Mouse (Mus musculus): Measurements from ENCODE around the gene Gpc2.
A peak's percentile ranks its signal among the peaks of the same experiment; 100 is the strongest.

Gene Gpc2

DNA sequence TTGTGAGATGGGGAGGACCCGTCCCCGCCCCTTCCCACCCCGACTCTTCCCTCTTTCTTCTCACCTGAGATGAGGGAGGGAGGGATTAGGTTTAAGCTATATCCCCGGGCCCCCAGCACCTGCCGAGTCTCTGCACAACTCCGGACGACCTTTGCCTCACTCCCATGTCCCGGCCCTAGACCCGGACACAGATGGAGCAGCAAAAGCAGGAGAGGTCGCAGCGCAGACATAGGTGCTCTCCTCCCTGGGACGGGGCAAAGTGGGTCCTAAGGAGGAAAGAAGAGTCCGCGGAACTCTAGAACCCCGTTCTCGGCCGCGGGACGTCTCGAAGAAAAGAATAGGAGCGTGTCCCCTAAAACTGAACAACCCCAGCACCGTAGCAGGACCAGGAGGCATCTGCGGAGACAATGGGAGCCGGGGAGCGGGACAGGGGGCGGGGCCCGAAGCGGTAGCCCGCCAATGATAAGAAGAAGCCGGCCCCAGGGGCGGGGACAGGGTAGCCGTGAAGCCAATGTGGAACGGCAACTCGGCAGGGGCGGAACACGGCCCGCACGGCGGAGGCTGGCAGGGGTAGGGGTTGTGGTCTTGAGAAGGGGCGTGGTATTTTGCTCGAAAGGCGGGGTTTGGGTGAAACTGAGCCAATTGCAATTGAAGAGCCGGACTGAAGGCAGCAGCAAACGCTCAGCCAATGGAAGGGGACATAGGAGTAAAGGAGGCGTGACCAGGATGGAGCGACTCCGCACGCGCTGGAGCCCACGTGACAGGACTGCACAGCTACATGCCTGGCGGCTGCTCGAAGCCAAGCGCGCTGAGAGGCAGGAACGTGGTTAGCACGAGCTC lies at the start of gene Gpc2, which contains the start of the genes Gm43720 and Stag3:
Gene Gpc2 (minus strand): TSS at position 421 of the 840 bp plus-strand sequence.
Gene Gm43720 (minus strand): TSS at position 374 of the 840 bp plus-strand sequence.
Gene Stag3 (plus strand): TSS at position 656 of the 840 bp plus-strand sequence.
- DNase-seq (ENCODE audit: low read depth, low spot score) = peak; percentile 94

DNA sequence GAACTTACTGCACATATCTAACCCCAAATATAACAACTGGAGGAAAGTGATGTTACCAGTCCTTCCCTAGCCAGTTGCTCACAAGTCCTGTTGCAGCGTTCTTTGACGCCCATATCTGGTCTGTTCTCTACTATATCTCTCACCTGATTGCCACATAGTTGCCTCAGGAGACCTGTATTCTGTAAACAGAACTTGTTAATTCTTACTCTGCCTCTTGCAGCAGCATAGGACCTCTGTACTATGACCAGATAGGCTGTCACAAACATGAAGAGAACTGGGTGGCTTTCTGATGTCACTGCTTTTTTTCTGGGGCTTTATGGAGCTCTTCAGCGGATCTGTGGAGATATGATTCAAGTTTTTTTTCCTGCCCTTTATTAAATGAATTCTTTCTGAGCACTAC lies 33.0 kb upstream of the Gpc2 start:
- DNase-seq (ENCODE audit: low read depth, low spot score) = no peak

DNA sequence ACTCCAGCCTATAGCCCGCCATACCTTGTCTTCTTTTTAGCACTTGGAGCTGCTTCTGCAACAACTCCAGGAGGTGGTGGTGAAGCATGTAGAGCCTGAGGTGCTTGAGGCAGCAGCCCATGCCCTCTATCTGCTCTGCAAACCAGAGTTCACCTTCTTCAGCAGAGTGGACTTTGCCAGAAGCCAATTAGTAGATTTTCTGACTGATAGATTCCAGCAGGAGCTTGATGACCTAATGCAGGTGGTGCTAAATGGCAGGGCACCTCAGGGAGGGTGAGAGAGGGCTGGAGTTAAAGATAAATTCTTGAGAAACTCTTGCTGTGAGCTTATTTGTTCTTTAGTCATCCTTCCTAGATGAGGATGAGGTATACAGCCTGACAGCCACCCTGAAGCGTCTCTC lies 19.8 kb upstream of the Gpc2 start:
- DNase-seq (ENCODE audit: low read depth, low spot score) = no peak

DNA sequence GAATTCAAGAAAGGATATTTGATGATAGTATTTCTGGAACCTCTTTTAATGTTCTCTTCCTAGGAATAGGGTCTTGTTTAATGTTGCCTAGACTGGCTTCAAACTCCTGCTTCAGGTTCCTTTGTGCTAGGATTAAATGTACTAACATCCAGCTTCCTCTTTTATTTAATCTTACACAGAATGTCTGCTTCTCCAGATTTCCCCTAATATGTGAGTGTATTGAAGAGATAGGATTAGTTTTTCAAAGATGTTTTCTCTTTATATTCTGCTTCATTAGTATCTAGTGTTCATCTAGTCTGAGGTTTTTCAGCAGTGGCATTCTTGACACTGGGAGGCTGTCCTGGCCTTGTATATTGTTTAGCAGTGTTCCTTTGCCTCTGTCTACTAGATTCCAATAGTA lies 14.4 kb upstream of the Gpc2 start:
- no peak for DNase-seq (ENCODE audit: low read depth, low spot score)

DNA sequence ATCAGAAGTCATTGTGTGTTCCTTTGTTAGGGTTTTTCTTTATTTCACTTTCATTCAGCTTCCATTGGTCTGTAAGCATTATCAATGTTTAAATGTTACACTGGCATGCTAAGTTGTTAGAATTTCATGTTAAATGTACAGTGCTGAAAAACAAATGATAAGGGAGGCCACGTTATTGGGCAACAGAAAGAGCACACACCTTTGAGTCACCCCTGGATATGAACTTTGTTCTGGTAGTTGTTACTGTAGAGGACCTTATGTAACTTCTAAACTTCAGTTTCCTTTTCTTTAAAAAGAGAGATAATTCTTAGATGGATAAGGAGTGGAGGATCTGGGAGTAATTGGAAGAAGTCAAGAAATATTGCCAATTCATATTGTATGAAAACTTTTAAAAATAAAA lies 11.8 kb upstream of the Gpc2 start:
- no peak for DNase-seq (ENCODE audit: low read depth, low spot score)

DNA sequence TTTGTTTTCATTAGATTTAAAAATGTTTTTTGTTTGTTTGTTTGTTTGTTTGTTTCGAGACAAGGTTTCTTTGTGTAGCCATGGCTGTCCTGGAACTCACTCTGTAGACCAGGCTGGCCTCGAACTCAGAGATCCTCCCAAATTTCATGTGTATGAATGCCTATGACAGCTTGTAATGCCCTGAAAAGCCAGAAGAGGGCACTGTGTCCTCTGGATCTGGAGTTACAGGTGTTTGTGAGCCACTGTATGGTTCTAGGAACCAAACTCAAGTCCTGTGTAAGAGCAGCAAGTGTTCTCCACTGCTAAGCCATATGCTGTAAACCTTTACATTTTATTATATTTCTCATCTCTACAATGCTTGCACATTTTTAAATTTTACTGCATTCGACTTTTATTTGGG lies 8.1 kb upstream of the Gpc2 start:
- peak; percentile 57 for DNase-seq (ENCODE audit: low read depth, low spot score)

DNA sequence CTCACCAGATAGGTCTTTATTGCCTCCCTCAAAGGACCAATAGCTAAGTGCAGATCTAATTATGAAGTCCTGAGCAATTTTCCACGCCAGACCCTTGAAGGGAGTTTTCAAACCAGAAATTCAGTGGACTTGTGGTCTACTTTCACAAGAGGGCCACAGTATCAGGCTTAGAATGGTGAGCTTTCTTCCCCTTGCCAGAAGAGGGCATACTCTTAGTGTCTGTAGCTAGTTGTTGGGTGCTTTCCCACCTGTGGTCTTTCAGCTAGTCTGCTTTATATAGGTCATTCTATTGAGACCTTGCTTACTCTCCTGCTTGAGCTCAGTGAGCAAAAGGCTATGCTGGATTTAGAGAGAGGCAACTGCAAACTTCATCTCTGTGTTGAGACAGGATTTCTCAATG lies 3.7 kb upstream of the Gpc2 start:
- DNase-seq (ENCODE audit: low read depth, low spot score) = peak; percentile 44

DNA sequence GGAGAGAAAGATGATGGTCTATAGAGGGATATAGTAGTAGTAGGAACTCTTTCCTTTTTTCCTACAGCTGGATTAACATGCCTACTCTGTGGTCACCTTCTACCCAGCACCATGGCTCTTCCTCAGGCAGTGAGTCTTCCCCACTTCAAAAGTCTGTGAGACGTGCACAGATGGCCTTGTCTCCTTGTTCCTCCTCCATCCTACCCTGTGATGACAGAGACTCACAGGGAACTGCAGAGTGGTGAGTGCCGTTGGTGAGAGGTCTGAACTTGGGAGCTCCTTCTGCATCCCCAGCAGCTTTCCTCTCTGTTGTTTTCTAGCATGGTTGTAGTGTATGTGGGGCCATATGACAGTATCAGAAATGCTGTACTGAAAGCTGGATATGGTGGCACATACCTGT lies 2.0 kb upstream of the Gpc2 start:
- no peak for DNase-seq (ENCODE audit: low read depth, low spot score)

DNA sequence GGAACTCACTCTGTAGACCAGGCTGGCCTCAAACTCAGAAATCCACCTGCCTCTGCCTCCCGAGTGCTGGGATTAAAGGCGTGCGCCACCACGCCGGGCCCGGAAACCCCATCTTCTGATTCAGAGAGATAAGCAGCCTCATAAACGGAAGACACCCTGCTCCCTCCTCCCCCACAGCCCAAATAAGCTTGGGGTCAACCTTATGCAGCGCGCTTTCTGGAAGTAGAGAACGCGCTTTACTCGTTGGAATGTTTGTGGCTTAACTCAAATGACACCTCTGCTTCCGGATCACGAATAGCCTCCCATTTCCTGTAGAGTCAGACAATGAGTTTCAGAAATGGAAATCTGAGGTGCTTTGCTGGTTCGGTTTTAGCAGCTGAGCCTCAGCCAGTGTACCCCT lies 1.0 kb upstream of the Gpc2 start:
- DNase-seq (ENCODE audit: low read depth, low spot score) = peak; percentile 18

DNA sequence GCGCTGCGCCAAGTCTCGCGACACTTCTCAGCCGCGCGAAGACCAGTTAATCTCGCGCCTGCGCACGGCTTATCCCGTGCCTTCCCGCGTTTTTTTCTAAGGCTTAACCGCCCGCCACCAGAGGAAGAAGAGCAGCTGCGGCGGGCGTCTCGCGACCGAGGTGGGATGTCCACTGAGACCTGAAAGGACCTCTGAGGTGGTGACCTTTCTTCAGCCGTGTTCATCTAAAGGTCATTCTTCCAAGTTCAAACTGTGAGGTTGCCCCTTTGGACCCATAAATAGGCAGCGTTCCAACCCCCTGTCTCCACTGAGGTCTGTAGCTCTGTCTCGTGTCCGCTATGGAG lies 592 bp upstream of the Gpc2 start:
- no peak for DNase-seq (ENCODE audit: low read depth, low spot score)

DNA sequence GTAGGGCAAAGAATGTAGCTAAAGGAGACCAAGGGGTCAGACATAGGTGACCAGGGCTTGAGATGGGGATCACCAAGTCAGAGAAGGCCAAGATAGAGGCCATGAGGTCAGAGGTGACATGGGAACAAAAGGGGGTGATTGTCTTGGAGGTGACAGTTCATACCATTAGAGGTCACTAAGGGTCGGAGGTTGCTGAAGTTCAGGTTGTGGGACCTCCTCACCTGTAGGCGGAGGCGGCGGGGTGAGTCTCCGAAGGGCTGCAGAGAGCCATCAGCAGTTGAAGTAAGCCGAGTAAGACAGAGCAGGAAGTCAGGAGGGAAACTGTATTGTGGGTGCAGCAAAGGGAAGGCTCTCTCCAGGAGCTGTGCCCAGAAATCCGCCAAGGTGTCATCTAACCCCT lies 1.8 kb downstream of the Gpc2 start:
- DNase-seq (ENCODE audit: low read depth, low spot score) = no peak

DNA sequence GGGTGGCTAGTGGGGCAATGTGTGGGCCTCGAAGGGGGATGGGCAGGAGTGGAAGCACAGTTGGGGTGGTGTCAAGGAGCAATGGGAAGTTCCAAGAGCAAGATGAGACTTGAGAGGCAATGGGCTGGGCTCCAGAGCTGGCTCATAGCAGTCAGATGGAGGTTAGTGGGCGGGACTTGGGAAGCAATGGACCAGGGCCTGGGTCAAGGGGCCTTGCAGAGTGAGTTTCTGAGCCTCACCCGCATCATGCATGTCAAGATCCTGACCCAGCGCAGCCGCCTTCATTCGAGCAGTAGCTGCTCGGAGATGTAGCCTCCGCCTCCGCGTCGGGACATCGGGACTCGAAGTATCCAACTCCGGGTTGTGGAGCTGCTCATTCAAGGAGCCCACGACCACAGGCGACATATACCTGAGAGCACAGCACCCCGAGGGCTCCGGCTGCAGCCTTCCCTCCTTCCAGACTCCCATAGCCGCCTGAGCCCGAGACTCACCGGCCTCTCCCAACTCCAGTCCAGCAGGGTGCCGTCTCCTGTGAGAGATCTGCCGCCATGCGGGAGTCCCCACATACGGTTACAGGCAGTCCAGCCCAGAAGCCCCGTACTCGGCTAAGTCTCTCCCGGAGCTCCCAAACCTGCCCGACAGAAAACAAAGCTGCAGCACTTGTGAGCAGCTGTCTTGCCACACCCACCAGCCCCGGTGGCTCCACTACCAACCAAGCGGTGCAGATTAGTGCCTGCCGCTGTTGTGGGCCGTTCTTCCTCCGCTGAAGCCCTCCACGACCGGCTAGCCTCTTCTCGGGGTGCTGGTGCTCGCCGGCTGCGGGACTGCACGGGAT lies 4.4 kb downstream of the Gpc2 start:
- no peak for DNase-seq (ENCODE audit: low read depth, low spot score)

DNA sequence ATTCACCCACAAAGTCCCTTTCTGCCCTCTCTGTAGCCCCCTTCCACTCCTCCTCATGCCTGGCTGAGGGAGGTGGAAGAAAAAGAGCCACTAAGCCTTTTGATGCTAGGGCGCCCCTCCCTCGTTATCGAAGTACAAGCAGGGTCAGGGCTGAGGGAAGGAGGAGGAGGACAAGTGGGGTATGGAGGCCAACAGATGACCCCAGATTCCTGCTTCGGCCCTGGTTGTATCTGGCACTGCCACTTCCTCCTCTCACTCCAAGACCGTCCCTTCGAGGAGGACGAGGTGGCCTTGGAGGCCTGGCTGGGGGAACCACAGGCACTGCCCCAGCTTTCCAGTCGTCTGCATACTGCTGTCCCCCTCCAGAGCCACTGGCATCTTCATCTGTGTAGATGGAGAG lies 5.6 kb downstream of the Gpc2 start:
- no peak for DNase-seq (ENCODE audit: low read depth, low spot score)

DNA sequence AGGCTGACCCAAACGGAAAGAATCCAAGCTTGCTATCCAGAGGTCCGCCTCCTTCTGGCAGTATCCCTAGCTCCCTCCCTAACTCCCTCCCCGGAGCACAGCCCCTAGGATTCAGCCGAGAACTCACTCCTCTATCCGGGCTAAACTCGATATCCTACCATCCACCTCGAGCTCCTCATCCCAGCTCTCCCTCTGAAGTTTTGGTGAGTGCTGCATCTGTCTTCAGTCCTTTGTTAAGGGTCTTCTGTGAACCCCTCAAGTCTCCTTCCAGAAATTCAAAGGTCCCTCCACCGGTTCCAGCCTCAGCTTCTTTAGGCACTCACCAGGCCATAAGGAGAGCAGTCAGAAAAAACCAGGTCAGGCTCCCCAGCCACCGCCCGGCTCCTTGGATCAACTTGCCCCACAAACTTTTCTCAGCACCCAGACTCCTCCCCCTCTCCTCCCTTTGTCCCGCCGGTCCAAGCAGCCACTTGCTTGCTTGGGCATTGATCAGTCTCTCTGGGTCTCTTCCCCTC lies 7.3 kb downstream of the Gpc2 start, which contains the start of gene Gal3st4:
Gene Gal3st4 (minus strand): TSS at position 432 of the 515 bp plus-strand sequence.
- DNase-seq (ENCODE audit: low read depth, low spot score) = no peak

DNA sequence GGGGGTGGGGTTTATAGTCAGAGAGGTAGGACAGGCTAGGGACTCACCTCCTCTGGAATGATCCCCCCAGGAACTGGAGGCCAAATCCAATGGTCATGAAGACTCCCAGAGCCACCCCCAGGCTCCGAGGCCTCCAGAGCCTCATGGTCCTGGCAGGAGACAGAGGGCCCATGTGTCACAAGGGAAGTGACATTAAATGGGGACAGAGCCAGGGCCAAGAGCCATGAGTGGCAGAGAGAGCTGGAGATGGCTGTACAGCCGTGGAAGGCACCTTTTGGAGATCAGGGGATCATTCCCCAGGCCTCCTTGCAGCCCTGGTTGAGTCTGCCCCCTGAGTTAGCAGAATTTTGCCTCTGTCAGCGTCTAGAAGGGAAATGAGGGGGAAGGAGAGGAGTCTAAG lies 8.6 kb downstream of the Gpc2 start:
- no peak for DNase-seq (ENCODE audit: low read depth, low spot score)

DNA sequence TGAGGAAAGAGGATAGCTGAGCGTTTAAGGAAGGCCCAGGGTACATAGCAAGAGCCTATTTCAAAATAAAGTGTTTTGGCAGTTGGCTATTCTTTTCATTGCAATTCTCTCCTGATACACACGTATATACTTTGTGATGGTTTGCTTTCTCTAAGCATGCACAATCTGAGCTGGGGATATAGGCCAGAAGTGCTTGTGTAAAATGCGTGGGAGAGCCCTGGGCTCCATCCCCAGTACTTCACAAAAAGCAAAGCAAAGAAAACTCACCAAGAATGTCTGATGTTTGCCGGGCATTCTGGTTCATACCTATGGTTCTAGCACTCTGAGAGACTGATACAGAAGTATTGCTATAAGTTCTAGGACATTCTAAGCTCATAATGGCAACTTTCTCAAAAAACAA lies 10.8 kb downstream of the Gpc2 start:
- no peak for DNase-seq (ENCODE audit: low read depth, low spot score)

DNA sequence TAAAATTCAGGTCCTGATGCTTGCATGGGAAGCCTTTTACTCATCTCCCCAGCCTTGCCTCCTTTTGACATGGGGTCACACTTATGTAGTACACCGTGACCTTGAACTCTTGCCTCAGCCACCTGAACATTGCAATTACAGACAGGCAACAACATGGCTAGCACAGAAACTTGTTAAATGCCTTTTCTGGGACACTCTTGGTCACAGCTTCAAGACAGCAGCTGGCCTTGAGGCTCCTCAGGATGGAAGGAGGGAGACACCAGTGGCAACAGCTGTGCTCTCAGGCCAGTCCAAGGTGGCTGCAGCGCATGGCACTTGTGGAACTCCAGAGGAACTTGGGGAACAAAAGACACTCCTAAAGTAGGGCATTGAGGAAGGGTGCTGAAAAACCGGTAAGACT lies 12.7 kb downstream of the Gpc2 start:
- no peak for DNase-seq (ENCODE audit: low read depth, low spot score)

DNA sequence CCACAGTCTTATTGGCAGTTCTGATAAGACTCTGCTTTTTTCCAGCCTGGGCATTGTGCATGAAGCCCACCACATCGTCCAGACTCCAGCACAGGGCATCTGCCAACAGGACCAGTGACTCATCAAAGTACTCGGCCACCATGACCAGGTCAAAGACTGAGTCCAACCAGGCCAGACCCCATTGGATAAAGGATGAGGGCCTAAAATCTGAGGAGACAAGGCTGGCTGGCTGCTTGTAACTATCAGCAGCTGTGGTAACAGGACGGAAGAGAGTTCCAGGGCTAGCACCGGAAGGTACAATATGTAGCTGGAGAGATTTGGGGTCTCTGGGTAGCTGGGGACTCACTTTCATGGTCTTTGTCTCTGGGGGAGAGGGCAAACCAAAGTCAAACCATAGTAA lies 14.1 kb downstream of the Gpc2 start:
- DNase-seq (ENCODE audit: low read depth, low spot score) = no peak

DNA sequence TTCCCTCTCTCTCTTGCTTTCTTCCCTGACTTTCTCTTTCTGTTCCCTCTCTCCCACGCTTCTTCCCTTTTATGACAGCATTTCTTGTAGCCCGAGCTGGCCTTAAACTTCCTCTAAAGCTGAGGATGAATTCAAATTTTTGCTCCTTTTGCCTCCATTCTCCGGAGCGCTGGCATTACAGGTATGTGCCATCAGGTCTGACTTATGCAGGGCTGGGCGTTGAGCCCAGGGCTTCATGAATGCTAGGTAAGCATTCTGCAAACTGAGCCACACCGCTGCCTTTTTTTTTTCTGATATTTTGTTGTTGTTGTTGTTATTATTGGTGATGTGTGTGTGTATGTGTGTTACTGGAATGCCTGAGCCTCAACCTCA lies 15.6 kb downstream of the Gpc2 start:
- no peak for DNase-seq (ENCODE audit: low read depth, low spot score)

DNA sequence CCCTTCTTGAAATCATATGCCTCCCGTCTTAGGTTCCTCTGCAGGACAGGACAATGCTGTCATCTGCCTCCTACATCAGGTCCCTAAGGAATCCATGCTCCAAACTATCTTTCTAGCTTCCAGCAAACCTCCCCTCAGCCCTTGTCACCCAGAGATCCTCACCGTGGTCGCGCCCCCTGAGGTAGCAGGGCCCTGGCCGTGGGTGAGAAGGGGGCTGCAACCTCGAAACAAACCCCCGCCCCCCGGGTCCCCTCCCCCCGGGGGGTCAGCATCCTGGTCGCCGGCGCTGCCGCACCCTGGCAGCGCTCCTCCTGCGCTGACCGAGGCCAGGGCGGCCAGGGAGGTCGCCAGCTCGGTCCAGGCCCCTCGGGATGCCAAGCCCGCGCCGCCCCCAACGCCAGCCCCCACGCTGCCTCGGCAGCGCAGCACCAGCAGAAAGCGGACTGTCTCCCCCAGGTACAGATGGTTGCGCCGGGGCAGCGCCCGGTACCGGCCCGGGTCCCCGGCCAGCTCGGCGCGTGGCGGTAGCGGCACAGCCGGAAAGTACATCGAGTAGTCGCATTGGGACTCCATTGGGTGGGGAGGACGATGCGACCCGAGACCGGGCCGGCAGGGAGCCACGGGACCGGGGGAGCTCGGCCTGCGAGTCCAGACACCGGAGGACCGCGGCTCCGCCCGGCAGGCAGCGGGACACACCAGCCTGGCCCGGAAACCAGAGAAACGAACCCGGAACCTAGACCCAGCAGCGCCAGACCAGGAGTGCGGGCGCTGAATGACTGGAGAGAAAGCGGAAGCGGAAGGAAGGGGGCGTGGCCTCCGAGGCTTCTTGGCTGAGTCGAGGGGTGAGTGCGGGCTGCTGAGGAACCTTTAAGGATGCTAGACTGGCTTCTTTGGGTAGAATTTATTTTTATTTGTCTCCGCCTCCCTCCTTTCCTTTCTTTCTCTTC lies 16.3 kb downstream of the Gpc2 start, which contains the start of gene BC037034:
Gene BC037034 (minus strand): TSS at position 774 of the 947 bp plus-strand sequence.
- peak; percentile 95 for DNase-seq (ENCODE audit: low read depth, low spot score)

DNA sequence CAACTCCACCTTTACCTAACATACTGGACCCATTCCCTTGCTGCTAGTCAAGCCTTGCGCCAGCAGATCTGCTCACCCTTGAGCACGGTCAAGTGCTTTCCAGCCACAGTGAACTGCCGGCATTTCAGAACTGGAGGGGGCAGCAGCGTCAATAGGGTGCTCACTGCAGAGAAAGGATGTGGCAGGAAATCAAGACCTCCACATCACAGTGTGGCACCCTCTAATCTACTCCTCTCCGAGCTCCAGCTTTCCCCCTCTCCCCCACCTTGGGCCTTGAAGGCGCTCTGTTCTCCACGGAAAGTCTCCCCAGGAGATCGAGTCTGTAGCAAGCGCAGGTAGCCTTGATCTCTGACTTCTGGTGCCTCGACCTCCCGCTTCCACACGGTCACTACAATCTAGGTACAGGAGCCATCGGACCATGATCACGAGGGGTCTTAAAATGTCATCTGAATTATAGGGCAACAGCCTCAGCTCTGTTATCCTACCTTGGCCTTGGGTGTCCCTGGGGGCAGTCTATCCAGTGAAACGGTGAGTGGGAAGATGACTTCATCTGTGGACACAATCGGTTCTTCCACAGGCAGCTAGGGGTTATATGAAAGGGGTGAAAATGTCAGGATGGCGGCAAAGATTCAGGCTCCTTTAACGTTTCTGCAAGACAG lies 17.1 kb downstream of the Gpc2 start:
- no peak for DNase-seq (ENCODE audit: low read depth, low spot score)

Measured in CD4-positive, CD25-positive, alpha-beta regulatory T cell, adult 2 months (primary cell).